Mouse (Mus musculus): ENCODE measurements around the gene 1700069L16Rik.
A peak's percentile ranks its signal among the peaks of the same experiment; 100 is the strongest.

Gene 1700069L16Rik

DNA sequence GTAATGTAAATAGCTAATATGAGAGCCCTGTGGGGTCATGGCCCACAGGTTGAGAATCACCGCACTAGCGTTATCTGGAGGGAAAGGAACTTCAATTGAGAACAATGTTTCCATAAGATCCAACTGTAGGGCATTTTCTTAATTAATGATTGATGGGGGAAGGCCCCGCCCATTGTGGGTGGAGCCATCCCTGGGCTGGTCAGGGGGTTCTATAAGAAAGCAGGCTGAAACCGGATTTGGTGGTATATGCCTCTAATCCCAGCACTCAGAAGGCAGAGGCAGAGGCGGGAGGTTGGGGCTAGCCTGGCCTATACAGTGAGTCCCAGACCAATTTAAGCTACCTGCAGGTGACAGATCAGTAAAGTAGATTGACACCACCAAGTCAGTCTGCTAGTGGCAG lies 9.8 kb upstream of the 1700069L16Rik start:
- no peak for DNase-seq (ENCODE audit: low spot score in 2 of 2)

DNA sequence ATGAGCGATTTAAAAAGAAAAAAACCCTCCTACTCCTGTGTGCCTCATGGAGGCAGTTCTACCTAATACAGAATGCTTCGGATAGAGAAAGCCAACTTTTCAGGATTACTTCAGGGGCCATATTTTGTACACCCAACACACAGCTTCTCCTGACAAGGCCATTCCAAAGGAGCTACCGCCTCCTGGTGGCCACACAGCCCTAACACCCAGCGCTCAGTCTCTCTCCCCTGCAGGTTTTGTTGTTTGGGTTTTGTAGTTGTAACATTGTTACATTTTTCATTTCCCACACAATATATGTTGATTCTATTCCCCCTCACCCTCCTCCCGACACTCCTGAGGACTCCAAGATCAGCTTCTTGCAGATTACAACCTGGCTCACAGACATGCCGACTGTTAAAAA lies 7.6 kb upstream of the 1700069L16Rik start:
- peak; percentile 56 to 58 for DNase-seq (ENCODE audit: low spot score in 2 of 2)

DNA sequence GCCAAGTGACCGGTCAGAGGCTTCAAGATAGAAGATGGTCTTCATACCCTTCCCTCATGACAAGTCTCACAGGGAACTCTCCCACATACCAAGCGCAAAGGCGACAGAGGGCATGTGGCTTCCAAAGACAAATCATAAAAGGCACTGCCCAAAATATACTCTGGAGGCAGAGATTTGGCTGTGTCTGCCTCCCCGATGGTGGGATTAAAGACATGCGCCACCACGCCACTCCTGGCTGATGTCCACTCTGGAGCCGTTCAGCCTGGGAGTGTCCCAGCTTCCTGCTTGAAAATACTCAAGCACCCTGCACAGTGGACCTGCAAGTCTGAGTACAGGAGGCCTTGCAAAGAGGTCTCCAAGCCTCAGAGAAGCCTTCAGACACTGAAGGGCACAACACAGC lies 6.6 kb upstream of the 1700069L16Rik start:
- no peak for DNase-seq (ENCODE audit: low spot score in 2 of 2)

DNA sequence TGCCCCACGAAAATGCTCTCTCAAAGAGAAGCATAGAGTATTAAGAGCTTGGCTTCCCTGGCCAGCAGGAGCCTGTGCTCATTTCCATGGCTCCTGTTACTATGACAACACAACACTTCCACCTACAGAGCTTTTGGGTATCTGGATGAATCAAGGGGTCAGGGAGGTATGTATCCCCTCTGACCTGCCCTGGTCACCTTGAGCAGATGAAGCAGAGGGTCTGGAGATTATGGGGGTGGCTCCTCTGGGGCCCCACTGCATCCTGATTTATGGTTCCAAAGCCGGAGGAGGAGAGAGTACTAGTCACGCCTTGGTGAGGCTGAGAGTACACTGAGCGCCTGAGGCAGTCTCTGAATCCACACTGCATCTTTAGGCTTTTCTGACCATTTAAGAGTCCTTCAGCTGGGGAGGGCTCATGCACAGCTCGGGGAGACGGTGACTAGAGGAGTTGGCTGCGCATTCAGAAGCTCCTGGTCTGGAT lies 6.1 kb upstream of the 1700069L16Rik start:
- peak; percentile 46 to 59 for DNase-seq (ENCODE audit: low spot score in 2 of 2)

DNA sequence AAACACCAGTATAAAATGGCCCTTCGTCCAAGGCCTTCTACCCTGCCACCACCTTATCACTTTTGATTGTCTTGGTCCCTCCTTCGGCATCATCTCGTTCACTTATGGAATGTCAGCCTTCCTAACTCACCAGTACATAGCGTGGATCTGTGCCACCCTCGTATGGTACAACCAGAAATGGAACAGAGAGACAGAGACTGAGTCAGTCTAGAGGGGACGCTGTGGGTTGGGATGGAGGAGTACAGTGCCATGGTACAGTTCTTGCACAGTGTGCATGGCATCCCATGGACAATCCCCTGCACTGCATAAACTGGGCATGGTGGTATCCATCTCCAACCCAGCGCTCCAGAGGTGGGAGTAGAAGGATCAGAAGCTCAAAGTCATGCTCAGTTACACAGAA lies 4.1 kb upstream of the 1700069L16Rik start:
- DNase-seq (ENCODE audit: low spot score in 2 of 2): no peak

DNA sequence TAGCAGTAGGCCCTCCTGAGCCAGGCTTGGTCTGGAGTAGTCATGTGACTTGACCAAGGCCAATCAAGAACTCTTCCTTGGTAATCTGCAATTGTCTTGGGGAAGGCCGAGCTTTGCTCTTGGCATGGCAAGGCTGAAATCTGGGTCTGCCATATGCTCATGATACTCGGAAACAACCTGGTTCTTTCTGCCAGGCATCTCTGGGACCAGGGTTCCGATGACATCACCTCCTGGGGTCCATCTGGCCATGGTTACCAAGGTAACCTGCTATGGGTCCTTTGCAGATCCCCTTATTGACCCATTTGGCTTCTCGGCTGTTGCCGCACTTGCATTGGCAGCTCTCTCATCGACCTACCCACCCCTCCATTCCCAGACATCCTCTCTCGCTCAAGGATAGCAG lies 3.4 kb upstream of the 1700069L16Rik start:
- DNase-seq (ENCODE audit: low spot score in 2 of 2): no peak

DNA sequence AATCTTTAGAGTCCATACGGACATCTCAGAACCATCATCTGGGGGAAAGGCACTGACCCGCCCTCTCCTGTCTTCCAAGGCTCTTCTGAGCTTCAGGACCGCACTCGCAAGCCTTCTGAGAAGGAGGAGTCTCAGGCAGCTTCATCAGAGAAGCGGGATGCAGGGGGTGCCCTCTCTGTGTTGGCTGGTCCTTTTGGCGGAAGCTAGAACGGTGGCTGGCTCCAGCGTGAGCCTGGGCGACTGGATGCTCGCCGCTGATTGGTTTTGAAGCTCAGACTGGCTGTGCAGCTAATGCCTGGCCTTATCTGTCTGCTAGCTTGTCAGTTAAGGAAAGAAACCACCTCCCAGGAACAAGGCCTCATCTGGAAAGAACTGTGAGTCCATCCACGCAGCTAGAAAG lies 2.7 kb upstream of the 1700069L16Rik start:
- no peak for DNase-seq (ENCODE audit: low spot score in 2 of 2)

DNA sequence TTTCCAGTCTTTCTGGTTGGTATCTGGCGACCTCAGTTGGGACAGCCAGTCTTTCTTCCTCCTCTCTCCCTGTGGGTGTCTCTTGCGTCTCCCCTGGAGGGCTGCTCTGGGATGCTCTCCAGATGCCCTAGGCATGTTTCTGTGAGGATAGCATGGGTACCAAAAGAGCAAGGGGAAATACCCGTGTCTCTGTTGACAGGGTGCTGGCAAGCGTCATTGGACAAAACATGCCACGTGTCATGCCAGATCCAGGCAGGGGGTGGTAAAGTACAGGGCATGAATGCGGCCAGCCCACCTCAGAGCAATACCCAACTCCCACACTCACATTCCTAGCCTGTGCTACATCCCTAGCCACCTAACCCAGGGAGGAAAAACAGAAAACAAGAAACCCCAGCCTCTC lies 2.0 kb upstream of the 1700069L16Rik start:
- DNase-seq (ENCODE audit: low spot score in 2 of 2): no peak

DNA sequence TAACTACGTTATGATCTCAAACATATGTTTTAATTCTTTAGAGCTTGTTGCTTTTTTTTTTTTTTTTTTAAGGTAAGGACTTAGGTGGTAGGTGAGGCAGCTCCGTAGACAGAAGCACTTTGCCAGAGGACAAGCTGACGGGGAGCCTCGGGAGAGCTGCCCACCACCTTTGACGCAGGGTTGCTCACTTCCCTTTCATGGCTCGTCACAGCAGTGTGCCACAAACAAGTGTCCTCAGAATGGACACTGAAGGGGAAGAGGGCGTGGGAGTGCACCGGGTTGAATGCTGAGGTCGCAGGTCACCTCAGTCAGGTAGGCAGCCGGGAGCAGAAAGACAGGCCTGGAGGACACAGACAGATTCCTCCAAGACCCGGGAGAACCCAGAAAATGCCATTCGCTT lies 845 bp upstream of the 1700069L16Rik start:
- DNase-seq (ENCODE audit: low spot score in 2 of 2): no peak

DNA sequence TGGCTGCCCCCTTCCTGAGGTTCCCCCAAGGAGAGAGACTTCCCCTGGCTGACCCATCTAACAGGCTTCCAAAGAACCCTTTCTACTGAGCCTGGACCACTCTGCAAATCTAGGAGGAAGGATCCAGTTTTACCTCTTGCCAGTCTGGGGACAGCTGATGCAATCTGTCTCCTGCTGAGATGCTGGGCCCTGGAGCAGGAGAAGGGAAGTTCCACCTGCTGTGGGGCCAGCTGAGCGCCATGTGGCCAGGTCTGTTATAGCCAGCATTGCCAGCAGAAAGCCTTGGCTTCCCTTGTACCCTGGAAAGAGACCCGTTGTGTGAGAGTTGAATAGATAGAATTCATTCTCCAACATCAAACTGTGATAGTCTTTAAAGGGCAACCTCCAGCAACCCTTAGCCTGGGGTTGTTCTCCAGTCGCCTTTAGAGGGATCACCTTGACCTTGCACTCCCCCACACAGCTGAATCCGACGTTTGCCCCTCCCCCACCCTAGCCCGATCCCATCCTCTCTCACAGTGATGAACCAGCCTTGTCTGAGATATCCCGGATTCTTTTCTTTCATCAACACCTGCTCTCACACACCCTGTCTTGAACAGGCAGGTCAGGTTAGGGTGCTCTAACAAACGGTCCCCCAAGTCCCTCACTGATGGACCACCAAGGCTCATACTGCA lies 870 bp downstream of the 1700069L16Rik start:
- no peak for DNase-seq (ENCODE audit: low spot score in 2 of 2)

DNA sequence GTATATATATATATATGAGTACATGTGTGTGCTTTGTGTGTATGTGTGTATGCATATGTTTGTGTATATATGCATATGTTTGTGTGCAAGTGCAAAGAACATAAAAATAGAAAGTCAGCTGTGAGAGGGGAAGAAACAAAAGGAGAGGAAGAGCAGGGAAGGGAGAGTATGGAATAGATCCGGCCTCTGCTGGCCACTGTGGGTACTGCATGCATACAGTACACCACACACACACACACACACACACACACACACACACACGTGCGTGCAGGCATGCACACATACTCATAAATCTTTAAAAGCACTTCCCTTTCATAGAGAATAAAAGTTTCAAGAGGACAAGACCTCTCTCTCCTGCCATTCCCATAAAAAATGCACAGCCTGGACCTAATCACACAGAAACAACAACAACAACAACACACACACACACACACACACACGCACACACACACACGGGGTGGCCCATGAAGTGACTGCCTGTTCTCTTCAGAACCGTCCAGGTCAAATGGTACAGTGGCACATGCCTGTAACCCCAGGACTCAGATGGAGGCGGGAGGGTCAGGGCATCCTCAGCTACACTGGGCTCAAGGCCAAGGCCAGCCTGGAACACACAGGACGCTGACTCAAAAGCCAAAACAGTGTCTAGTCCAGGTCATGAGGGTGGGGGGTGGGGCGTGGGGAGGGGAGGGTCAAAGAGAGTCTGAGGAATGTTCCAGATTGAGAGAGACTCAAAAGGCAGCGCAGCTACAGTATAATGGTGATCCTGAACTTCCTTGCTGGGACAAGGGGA lies 2.2 kb downstream of the 1700069L16Rik start:
- DNase-seq (ENCODE audit: low spot score in 2 of 2): no peak

DNA sequence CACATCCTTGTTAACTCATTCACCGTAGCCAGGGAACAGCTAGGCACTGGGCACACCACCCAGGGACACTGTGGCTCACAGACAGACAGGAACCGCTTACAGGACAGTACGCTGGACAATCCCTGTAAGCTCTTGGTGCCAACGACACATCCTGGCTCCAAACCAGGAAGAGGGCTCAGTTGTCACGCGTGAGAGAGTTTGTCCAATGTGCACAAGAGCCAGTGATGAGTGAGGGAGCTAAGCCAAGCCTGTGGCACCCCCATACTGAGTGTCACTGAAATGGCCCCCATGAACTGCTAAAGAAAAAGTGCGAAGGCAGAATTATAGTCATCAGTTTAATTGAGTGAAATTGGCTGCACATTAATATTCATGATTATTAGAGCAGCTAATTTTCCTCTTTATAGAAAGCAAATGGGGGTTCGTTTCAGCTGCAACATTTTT lies 5.3 kb downstream of the 1700069L16Rik start:
- DNase-seq (ENCODE audit: low spot score in 2 of 2): no peak

DNA sequence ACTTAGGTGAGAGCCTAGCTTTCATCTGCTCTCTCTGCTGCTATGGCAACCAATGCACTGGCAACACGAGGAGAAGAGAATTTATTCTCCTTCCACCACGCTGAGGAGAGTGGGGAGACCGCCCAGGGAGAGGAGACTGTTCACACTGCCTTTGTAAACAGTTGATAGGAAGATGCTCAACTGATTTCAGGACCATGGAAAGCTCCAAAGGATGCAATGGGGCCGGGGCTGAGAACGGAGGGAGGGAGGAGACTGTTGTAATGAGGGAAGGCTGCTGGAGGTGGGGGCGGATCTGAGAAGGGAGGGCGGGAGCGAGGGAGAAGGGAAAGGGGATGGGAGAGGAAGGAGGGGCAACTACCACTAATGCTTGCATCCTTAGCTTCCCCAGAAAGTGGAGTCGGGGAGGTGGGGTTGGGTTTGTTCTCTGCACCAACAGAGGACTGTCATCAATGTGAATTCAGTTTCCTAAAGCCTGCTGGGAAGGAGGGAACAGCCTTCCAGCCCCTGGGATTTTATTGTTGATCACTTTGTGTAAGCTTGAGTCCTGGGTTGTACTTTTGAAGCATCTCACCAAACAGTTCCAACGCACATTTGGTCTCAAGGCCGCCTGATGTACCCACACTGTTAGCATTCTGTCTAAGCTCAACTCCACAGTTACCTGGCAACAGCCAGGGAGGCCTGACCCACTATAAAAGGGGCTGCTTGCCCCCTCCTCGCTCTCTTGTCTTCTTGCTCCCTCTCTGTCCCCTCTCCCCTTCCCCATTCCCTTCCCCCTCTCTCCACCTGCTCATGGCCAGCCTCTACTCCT lies 7.8 kb downstream of the 1700069L16Rik start:
- peak; percentile 64 to 77 for DNase-seq (ENCODE audit: low spot score in 2 of 2)

DNA sequence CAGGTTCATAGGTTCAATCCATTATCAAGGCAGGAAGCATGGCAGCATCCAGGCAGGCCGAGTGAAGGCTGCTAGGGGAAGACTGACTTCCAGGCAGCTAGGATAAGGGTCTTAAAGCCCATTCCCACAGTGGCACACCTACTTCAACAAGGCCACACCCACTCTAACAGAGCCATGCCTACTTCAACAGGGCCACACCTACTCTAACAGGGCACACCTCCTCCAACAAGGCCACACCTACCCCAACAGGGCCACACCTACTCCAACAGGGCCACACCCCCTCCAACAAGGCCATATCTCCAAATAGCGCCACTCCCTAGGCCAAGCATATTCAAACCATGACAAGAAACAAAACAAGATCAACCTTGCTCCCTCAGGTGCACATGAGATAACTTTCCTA lies 11.7 kb downstream of the 1700069L16Rik start:
- no peak for DNase-seq (ENCODE audit: low spot score in 2 of 2)

DNA sequence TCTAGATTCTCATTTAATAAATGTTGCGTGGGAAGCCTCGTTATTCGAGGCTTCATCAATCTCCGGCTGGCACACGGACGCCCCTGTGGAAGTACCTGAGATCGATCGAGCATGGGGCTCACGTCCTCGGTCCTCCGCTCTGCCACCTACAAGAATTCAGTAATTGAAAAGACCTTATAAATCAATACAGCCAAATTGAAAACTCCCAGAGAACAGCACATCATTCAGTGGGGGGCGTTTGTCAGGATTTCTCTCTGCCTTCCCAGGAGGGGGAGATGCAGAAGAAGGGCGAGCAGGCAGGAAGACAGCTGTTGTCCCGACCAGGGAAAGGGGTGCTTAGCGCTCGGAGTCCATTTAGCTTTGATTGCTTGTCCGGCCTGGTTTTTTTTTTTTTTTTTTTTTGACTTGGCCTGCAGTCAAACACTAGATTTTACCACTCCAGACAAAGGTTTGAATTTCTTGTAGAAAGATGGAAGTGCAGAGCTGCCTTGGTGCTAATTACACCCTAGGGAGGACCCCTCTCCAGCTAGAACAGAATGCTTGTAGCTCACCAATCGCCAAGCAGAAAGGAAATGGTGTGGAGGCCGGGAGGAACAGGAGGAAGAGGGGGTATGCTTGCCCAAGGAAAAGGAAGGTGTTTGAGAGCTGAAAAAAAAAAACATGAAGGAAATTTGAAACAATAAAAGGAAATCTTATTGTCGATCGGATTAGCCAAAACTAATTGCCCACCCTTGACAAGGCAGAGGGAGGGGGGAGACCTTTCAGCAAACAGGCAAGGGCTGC lies 20.6 kb downstream of the 1700069L16Rik start:
- DNase-seq (ENCODE audit: low spot score in 2 of 2): no peak

DNA sequence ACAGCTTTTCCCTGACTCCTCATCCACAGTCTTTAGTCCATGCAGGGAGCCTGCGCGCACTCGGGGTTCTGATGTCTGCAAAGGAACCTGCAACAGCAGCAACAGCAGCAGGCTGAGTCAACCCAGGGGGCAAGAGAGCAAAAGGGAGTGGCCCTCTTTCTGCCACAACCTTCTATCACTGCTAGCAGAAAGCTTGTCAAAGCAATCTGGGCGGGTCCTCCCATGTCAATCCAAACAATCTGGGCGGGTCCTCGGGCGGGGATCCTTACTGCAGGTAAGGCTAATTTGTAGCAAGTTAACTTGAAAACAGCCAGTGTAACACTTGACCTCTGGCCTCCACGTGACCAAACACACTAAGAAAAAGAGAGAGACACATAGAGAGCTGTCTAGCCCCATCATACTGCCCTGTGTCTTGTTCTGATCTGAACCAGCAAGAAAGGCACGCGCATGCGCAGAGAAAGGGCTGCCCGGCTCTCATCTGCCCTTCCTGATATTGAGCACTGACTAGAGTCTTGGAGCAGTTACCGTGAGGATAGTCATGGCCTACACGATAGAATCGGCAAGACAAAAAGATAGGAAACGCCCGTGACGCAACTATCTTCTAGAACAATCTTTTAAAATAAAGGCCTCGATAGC lies 24.1 kb downstream of the 1700069L16Rik start:
- no peak for DNase-seq (ENCODE audit: low spot score in 2 of 2)

DNA sequence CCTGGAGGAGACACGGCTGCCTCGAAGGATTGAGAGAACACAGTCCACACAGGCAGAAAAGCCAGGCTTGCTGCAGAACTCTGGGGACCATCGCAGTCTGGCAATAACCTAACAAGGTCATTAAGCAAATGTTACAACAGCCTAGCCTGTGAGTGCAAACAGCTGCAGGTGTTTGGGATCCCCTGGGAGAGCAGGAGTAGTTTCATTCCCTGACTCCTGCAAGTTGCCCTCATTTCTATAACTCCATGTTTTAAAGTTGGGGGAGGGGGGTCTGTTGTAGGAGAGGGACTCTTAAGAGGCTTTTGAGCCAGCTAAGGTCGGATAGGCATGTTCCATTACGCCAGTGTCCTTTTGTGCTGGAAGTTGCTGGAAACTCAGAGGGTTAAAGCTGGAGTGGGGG lies 30.2 kb downstream of the 1700069L16Rik start:
- DNase-seq (ENCODE audit: low spot score in 2 of 2): no peak

DNA sequence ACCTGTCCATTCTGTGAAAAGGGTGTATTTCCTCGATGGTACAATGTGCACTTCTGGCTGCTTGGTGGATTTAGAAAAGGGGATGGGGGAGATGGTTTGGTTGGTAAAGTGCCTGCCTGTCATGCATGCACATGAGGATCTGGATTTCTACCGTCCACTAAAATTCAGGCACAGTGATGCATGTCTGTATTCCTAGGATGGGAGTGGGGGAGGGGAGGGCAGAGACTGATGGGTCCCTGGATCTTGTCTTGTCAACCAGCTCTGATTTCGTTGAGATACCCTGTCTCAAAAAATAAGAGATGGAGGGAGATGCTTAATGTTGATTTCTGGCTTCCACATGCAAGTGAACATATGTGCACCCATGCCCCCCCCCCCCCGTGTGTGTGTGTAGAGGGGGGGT lies 30.6 kb downstream of the 1700069L16Rik start:
- no peak for DNase-seq (ENCODE audit: low spot score in 2 of 2)

DNA sequence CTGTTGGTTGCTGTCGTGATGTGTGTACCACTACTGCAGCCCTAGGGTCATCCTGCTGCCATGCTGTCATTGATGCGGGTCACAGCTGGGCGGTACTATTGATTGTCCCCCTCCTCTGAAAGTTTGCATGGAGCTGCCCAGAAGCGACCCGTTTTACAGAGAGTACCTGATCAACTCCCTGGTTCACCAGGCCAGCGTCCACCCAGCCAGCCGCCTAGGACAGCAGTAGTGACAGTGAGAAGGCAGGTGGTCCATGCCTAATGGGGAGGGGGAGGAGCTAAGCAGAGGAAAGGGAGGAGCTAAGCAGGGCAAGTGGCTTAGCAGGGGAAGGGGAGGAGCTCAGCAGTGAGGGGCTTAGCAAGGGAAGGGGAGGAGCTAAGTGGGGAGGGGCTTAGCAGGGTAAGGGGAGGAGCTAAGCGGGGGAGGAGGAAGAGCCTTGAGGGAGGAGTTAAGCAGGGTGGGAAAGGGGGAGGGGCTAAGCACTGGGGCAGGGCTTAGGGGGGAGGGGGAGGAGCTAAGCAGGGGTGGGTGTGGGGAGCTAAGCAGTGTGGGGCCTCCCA lies 31.3 kb downstream of the 1700069L16Rik start:
- no peak for DNase-seq (ENCODE audit: low spot score in 2 of 2)

DNA sequence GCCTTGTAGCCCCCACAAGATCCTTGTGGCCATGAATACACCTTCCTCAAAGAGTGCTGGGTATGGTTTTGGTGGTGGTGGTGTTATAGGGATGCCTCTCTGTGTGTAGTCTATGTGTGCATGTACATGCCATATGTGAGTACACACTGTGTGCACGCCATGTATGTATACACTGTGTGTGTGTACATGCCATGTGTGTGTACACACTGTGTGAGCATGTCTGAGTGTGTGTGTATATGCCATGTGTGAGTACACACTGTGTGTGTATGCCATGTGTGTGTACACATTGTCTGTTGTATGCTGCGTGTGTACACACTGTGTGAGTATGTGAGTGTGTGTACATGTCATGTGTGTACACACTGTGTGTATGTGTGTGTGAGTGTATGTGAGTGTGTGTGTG lies 33.7 kb downstream of the 1700069L16Rik start:
- no peak for DNase-seq (ENCODE audit: low spot score in 2 of 2)

DNA sequence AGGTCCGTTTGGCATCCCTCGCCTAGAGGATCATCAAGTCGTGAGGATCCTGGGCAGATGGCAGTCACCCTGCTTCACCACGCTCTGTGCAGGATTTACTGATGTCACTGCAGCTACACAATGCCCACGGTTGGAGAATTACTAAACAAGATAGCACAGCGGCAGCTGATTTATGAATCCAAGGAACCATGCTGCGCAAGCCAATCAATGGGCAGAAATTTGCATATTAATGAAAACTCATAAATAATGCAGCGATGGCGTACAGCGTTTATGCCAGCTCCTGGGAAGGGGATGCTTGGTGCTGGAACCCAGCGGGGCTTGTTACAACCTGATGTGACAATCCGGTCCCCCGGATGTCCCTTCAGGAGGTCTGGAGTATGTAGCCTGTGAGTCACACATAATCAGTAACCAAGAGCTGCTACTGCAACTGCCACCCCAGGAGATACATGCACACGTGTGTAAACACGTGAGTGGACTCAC lies 34.5 kb downstream of the 1700069L16Rik start:
- peak in 1 of 2 experiments; percentile 9 for DNase-seq (ENCODE audit: low spot score in 2 of 2)

All from frontal cortex, postnatal 36 days (tissue).